Mouse (Mus musculus) lung, embryonic 16.5 days (tissue): ENCODE data around the gene Cited2. TPM values are rescaled to one million over a fixed set of nuclear protein-coding genes. Genes with fewer than 3 reads are reported as not detected.

Experiments
- ATAC-seq: fragments of 200-750 bp; cut with Nextera tagmentation; 2 replicates; pipeline ENCODE4 v1.8.0; 2017; ENCODE audit warnings: low read depth, mild to moderate bottlenecking, moderate library complexity
- H3K27ac ChIP-seq: fragments of 300-500 bp; sonication (generic); 2 replicates; pipeline ENCODE4 v1.5.1; 2014; ENCODE audit warnings: mild to moderate bottlenecking, control low read depth, low read length
- H3K27me3 ChIP-seq: fragments of 300-500 bp; sonication (generic); 2 replicates; pipeline ENCODE4 v1.6.1; 2014; ENCODE audit warnings: low read depth, low read length, mixed read lengths; ENCODE audit not compliant: control insufficient read depth, insufficient read depth
- H3K36me3 ChIP-seq: fragments of 300-500 bp; sonication (generic); 2 replicates; pipeline ENCODE4 v1.6.1; 2014; ENCODE audit warnings: low read length; ENCODE audit not compliant: control insufficient read depth, insufficient read depth
- H3K4me1 ChIP-seq: fragments of 300-500 bp; sonication (generic); replicated peaks from 2 replicates; pipeline ENCODE4 v1.6.1; 2014; ENCODE audit warnings: low read length, mixed read lengths; ENCODE audit not compliant: control insufficient read depth, insufficient read depth
- H3K4me2 ChIP-seq: fragments of 300-500 bp; sonication (generic); 2 replicates; pipeline ENCODE4 v1.6.1; 2014; ENCODE audit warnings: low read depth, low read length, control low read depth
- H3K4me3 ChIP-seq: fragments of 300-500 bp; sonication (generic); 2 replicates; pipeline ENCODE4 v1.5.1; 2014; ENCODE audit warnings: mild to moderate bottlenecking, low read length, control low read depth
- H3K9ac ChIP-seq: fragments of 300-500 bp; sonication (generic); 2 replicates; pipeline ENCODE4 v1.6.1; 2014; ENCODE audit warnings: low read length, control low read depth
- H3K9me3 ChIP-seq: fragments of 300-500 bp; sonication (generic); 2 replicates; pipeline ENCODE4 v1.6.1; 2016; ENCODE audit warnings: low read length; ENCODE audit not compliant: control insufficient read depth
- whole genome bisulfite sequencing: fragments of 180-500 bp; shearing (Covaris S2); extraction: QIAGEN DNeasy Blood & Tissue Kit; methylation state at CpG from one replicate; pipeline ENCODE4 v1.1.7; 2014; 5-methylcytosine and 5-hydroxymethylcytosine counted together
- polyA plus RNA-seq: library from polyadenylated mRNA; unstranded; fragments of >200 nt; fragmentation: Nextera tagmentation; extraction: Ambion mirVana; gene quantifications from 2 replicates; pipeline ENCODE4 v1.2.1, GENCODE M21; 2015

Cited2 gene
- 31.7 and 37.8 TPM in 2 replicates for polyA plus RNA-seq

DNA sequence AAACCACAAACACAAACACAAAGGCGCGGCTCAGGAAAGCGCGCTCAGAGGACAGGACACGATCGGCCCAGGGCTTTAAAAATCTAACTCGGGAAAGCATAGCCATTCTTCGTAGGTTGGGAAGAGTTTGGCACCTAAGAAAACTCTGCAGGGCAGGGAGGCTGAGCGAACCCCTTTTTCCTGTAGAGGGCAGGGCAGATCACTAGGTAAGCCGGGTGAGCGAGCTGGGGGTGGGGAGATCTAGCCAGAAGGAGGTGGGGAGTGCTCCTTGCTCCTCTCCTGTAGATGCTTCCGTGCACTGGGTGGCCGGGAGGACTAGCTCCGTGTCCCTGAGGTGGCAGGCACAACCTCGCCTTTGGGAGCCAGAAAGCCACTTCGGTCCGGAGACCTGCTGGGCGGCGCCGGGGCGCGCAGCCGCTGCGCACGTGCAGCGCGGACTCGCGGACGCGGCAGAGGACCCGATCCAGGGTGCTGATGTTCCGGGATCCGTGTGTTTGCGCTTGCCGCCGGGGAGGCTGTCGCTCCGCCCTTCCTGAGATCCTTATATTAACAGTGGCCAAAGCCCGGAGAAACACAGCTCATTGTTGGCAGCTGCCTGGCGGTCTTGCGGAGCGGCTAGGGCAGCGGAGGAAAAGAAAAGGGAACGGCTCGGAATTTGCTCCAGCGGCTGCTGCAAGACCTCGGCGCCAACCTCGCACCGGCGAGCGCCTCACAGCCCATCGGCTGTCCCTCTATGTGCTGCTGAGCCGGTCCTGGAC, at the start of gene Cited2:
Gene Cited2, plus strand, starts transcription at position 566 of the 758 bp plus-strand sequence.
- peak within 1 kb of the TSS; percentile 79 for H3K4me2 ChIP-seq
- H3K4me1 ChIP-seq: peaks cover 25% of the 10 kb centered on the region
- H3K4me3 ChIP-seq: peak within 1 kb of the TSS; percentile 93
- H3K27me3 ChIP-seq: no peaks in the 10 kb centered on the region
- peak within 1 kb of the TSS; percentile 100 for H3K27ac ChIP-seq
- no peaks in the 10 kb centered on the region for H3K36me3 ChIP-seq
- H3K9ac ChIP-seq: peak within 1 kb of the TSS; percentile 96
- no peaks in the 10 kb centered on the region for H3K9me3 ChIP-seq
- peak; percentile 86 for ATAC-seq
- under 1% methylated on average over 55 of the region's 55 CpGs for WGBS

DNA sequence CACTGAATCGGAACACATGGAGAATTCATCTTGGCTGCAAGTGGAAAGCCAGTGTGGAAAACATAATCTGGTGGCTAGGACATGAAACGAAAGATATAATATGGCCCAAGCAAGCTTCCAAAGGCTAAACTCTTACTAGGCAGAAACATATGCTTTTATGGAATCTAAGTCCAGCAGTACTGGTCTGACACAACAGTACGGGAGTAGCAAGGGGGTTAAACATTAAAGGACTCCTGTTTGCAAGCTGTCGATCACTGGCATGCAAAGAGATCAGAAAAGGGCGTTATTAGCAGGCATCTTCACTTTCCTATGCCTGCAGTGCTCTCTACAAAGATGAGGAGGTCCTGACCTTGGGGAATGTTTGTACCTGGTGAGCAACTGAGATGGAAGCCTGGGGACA, 48.6 kb upstream of the Cited2 start:
- H3K36me3 ChIP-seq: no peaks in the 10 kb centered on the region
- WGBS: 71% methylated on average over 5 of the region's 5 CpGs

DNA sequence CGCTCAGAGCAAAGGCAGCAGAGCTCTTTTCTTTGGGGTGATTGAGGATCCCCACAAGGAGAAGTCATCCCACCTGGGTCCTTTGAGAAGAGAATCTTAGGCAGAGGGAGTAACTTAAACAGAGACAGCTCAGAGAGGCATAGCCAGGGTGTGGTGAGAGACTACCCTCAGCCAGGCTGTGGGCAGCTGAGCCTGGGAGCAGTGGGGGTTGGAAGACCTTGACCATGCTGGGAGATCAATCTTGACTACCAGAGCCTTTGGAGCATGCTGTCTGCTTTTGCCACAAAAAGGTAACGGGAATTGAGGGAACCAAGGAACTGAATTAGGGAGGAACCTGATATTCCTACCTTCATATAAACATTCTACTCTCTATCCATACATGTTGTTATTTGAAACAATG, 48.1 kb upstream of the Cited2 start:
- no peaks in the 10 kb centered on the region for H3K4me1 ChIP-seq
- no peaks in the 10 kb centered on the region for H3K9me3 ChIP-seq
- H3K27ac ChIP-seq: no peak overlapping the region
- H3K27me3 ChIP-seq: no peaks in the 10 kb centered on the region
- no peak overlapping the region for H3K9ac ChIP-seq
- no peak overlapping the region for H3K4me2 ChIP-seq
- ATAC-seq: no peak
- WGBS: 80% methylated on average over 2 of the region's 2 CpGs
- H3K4me3 ChIP-seq: no peak overlapping the region
- no peaks in the 10 kb centered on the region for H3K36me3 ChIP-seq

More for the DNA sequence above, 48.6 kb upstream of the Cited2 start:
- H3K9me3 ChIP-seq: no peaks in the 10 kb centered on the region
- no peak overlapping the region for H3K9ac ChIP-seq
- H3K27ac ChIP-seq: no peak overlapping the region
- no peak overlapping the region for H3K4me2 ChIP-seq
- no peaks in the 10 kb centered on the region for H3K4me1 ChIP-seq
- H3K27me3 ChIP-seq: no peaks in the 10 kb centered on the region
- no peak overlapping the region for H3K4me3 ChIP-seq
- ATAC-seq: no peak

DNA sequence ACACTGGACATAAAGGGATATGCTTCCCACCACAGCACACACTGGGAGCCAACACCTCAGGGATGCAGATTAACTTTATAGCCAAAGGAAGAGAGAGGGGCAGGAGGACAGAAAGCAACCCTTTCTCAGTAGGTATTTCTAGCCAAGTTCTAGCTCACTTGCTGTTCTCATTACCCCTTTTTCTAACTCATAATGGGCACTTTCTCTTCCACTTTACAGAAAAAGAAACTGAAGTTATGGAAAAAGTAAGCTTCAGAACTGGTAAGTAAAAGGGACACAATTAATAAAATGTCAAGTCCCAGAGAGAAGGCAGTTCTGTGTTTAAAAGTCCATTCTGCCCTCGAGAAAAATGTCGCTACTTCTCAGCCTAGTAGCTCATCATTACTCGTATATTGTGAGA, 46.6 kb upstream of the Cited2 start:
- H3K27ac ChIP-seq: no peak overlapping the region
- H3K36me3 ChIP-seq: no peaks in the 10 kb centered on the region
- no peaks in the 10 kb centered on the region for H3K9me3 ChIP-seq
- H3K9ac ChIP-seq: no peak overlapping the region
- H3K27me3 ChIP-seq: no peaks in the 10 kb centered on the region
- no peaks in the 10 kb centered on the region for H3K4me1 ChIP-seq
- ATAC-seq: no peak
- 79% methylated on average over 3 of the region's 3 CpGs for WGBS
- H3K4me3 ChIP-seq: no peak overlapping the region
- H3K4me2 ChIP-seq: no peak overlapping the region

DNA sequence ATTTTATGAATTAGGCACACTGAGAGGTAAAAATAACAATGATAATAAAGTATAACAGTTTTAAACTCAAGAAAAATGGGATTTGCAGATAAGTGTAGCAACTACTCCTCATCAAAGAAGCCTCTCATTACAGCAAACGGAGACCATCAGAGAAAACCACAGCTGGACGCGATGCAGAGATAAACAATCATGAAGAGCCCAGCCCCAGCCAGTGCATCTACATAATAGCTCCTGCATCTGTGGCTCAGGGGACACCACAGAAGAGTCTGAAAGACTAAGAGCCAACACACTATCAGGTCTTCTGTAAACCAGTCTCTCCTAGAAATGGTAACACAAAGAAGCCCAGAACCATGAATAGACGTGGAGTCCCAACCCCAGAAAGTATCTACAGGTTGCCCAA, 45.7 kb upstream of the Cited2 start:
- no peak overlapping the region for H3K4me3 ChIP-seq
- no peak overlapping the region for H3K27ac ChIP-seq
- no peak for ATAC-seq
- H3K4me1 ChIP-seq: no peaks in the 10 kb centered on the region
- H3K9me3 ChIP-seq: no peaks in the 10 kb centered on the region
- H3K4me2 ChIP-seq: no peak overlapping the region
- no peaks in the 10 kb centered on the region for H3K27me3 ChIP-seq
- no peaks in the 10 kb centered on the region for H3K36me3 ChIP-seq
- no peak overlapping the region for H3K9ac ChIP-seq
- 59% methylated on average over 4 of the region's 4 CpGs for WGBS

DNA sequence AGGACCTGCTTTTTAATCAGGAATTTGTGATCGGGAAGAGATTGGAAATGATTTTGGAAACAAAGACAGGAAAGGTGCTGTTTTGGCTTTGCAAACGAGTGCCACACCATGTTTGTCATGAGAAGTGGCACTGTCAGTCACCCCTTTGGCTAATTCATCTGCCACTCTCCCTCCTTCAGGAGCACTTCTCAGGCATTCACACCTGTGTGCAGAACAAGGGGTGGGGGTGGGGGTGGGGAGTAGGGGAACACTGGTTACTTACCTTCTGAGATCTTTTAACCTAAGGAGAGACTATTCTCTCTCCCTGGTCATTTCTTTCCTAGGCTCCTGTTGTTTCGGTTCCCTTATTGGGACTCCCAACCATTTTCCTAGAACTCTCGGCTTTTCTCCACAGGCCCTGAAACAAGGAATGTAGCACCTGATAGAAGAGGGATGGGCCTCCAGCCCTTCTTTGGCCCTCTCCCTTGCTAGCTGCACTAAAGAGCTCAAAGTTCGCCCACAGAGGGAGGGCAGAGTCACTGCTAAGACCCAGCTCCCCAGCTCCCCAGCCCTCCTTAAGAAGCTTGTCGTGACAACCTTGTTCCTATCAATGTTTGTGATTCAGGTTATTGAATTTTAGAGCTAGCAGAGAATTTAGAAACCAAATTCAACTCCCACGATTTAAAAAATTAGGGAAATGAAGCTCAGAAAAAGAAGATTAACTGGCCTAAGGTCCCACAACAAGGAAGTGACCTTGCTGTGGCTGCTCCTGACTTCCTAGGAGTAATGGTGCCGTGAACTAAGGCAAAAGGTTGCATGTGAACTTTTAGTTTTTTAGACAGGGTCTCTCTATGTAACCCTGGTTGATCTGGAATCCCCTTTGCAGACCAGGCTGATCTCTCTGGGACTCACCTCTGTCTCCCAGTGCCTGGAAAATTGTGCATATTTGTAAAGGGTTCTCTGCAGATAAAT, 42.3 kb upstream of the Cited2 start:
- no peaks in the 10 kb centered on the region for H3K4me1 ChIP-seq
- H3K36me3 ChIP-seq: no peaks in the 10 kb centered on the region
- H3K9ac ChIP-seq: no peak overlapping the region
- H3K9me3 ChIP-seq: no peaks in the 10 kb centered on the region
- no peak overlapping the region for H3K4me2 ChIP-seq
- WGBS: 62% methylated on average over 8 of the region's 8 CpGs
- H3K4me3 ChIP-seq: no peak overlapping the region
- H3K27ac ChIP-seq: no peak overlapping the region
- no peak for ATAC-seq
- H3K27me3 ChIP-seq: no peaks in the 10 kb centered on the region

DNA sequence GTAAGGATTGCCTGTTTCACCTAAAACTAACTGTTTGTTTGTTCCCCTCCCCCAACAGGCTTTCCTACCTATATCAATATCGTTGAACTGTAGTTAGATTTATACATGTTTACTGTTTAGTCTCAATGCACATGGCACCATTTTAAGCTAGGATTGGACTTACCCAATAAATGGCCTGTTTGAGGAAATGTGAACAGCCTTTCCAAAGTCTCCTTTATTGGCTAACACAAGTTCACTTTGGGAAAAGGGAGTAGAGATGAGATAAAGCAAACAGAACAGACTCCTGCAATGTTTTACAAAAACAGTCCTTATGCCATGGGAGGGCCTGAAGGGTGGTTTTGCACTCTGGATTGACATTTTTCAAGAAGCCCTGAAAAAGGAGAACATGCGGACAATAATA, 41.6 kb upstream of the Cited2 start:
- no peak overlapping the region for H3K4me2 ChIP-seq
- no peaks in the 10 kb centered on the region for H3K9me3 ChIP-seq
- 76% methylated on average over 2 of the region's 2 CpGs for WGBS
- no peaks in the 10 kb centered on the region for H3K36me3 ChIP-seq
- no peak overlapping the region for H3K4me3 ChIP-seq
- H3K27me3 ChIP-seq: no peaks in the 10 kb centered on the region
- no peaks in the 10 kb centered on the region for H3K4me1 ChIP-seq
- no peak overlapping the region for H3K27ac ChIP-seq
- no peak for ATAC-seq
- H3K9ac ChIP-seq: no peak overlapping the region

DNA sequence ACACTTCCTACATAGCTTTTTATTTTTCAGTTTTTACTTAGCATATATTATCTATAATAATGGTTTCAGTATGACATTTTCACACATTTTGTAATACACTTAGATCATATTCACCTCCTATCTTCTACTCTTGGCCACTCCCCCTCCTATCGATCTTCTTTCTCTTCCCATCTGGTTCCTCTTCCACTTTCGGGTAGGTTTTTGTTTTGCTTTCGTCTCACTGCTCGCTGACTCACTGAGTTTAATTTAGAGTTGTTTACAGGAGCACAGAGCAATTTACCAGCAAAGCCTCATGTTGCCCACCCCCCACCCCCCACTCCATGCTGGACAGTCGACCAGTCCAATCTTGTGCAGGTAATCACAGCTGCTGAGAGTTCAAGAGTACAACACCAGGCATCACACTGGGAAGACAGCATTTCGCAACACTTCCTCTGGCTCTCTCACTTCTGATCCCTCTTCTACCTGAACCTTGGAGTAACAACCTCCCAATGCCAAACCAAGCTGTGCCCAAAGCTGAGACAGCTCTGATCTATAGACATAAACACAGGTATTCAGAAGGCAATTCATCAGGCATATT, 39.1 kb upstream of the Cited2 start:
- no peaks in the 10 kb centered on the region for H3K4me1 ChIP-seq
- no peaks in the 10 kb centered on the region for H3K36me3 ChIP-seq
- WGBS: 45% methylated on average over 6 of the region's 6 CpGs
- no peak overlapping the region for H3K4me2 ChIP-seq
- no peak for ATAC-seq
- H3K9ac ChIP-seq: no peak overlapping the region
- no peak overlapping the region for H3K27ac ChIP-seq
- H3K4me3 ChIP-seq: no peak overlapping the region
- H3K9me3 ChIP-seq: no peaks in the 10 kb centered on the region
- H3K27me3 ChIP-seq: no peaks in the 10 kb centered on the region

DNA sequence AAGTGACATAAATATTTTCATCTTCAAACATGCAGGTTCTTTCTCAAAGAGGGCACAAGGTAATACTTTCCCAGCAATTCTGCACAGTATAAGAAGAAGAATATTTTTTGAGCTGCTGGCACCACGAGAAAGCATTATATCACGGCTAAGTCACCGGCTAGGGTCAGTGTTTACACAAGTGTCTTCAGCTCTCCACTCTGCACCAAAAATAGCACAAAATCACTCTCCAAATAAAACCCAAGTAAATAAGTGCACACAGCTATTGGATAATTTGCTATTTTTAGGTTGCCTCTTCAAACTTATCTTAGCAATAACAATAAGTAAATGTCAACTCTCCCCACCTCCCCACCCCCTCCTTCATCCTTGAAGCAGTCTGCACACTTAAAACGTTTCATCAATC, 33.2 kb upstream of the Cited2 start:
- Histone ChIP-seq H3K27me3 (no peaks in the 10 kb centered on the region), H3K9ac (no peak overlapping the region), H3K9me3 (no peaks in the 10 kb centered on the region), H3K4me3 (no peak overlapping the region), H3K36me3 (no peaks in the 10 kb centered on the region), H3K4me2 (no peak overlapping the region), H3K27ac (no peak overlapping the region), H3K4me1 (no peaks in the 10 kb centered on the region)
- ATAC-seq: no peak
- WGBS: 5% methylated on average over 4 of the region's 4 CpGs
